Mouse (Mus musculus): ENCODE results near the gene Grid1. TPM values are rescaled to one million over a fixed set of nuclear protein-coding genes. Genes with fewer than 3 reads are reported as not detected.
A peak's percentile ranks its signal among the peaks of the same experiment; 100 is the strongest.

Gene Grid1
- polyA plus RNA-seq, 1 experiment from 2014 or later: 7.1 TPM

GRCm38 (mm10) chr14:34933197-34933596 is 113.3 kb downstream of the Grid1 start:
- H3K4me1 ChIP-seq (replicated peaks): peaks cover 40% of the 10 kb centered on the region
- no peak overlapping the region for H3K9ac ChIP-seq
- no peak overlapping the region for H3K27ac ChIP-seq (replicated peaks)
- H3K9me3 ChIP-seq: no peaks in the 10 kb centered on the region
- 30% methylated on average over 4 of the region's 4 CpGs for WGBS
- H3K4me3 ChIP-seq: no peak overlapping the region
- ATAC-seq (ENCODE audit: low FRiP score, low read depth): peak; percentile 70
- no peaks in the 10 kb centered on the region for H3K36me3 ChIP-seq
- no peak overlapping the region for H3K4me2 ChIP-seq
- no peaks in the 10 kb centered on the region for H3K27me3 ChIP-seq

- no peaks in the 10 kb centered on the region for H3K27me3 ChIP-seq
- H3K27ac ChIP-seq (replicated peaks): no peak overlapping the region
- H3K4me1 ChIP-seq (replicated peaks): peaks cover 37% of the 10 kb centered on the region
- 32% methylated on average over 13 of the region's 13 CpGs for WGBS
- H3K9me3 ChIP-seq: no peaks in the 10 kb centered on the region
- H3K4me2 ChIP-seq: peak overlapping the region; percentile 22; the same call in 1 of the 2 replicates
- H3K4me3 ChIP-seq: no peak overlapping the region
- no peaks in the 10 kb centered on the region for H3K36me3 ChIP-seq
- no peak overlapping the region for H3K9ac ChIP-seq
- ATAC-seq (ENCODE audit: low FRiP score, low read depth): peak; percentile 31; the same call in 1 of the 2 replicates
Measured at GRCm38 (mm10) chr14:34936192-34936770, 116.4 kb downstream of the Grid1 start.

GRCm38 (mm10) chr14:34944390-34944979 is 124.6 kb downstream of the Grid1 start:
- no peak for ATAC-seq (ENCODE audit: low FRiP score, low read depth)
- Histone ChIP-seq H3K27me3 (no peaks in the 10 kb centered on the region), H3K9ac (no peak overlapping the region), H3K4me3 (no peak overlapping the region), H3K27ac (replicated peaks) (no peak overlapping the region), H3K36me3 (no peaks in the 10 kb centered on the region), H3K4me2 (no peak overlapping the region), H3K4me1 (replicated peaks) (peaks cover 18% of the 10 kb centered on the region), H3K9me3 (no peaks in the 10 kb centered on the region)
- 73% methylated on average over 14 of the region's 14 CpGs for WGBS

GRCm38 (mm10) chr14:34945471-34946313 is 125.8 kb downstream of the Grid1 start:
- 81% methylated on average over 17 of the region's 17 CpGs for WGBS
- Histone ChIP-seq H3K4me2 (no peak overlapping the region), H3K4me1 (replicated peaks) (peaks cover 15% of the 10 kb centered on the region), H3K9ac (no peak overlapping the region), H3K36me3 (no peaks in the 10 kb centered on the region), H3K27ac (replicated peaks) (0 out of 2 replicates have a peak overlapping the region, but pooled peaks have one; percentile 14), H3K9me3 (no peaks in the 10 kb centered on the region), H3K27me3 (no peaks in the 10 kb centered on the region), H3K4me3 (no peak overlapping the region)
- ATAC-seq (ENCODE audit: low FRiP score, low read depth): peak; percentile 57

- peak; percentile 20; the same call in 1 of the 2 replicates for ATAC-seq (ENCODE audit: low FRiP score, low read depth)
- Histone ChIP-seq H3K9ac (no peak overlapping the region), H3K27me3 (no peaks in the 10 kb centered on the region), H3K9me3 (no peaks in the 10 kb centered on the region), H3K4me3 (no peak overlapping the region), H3K27ac (replicated peaks) (0 out of 2 replicates have a peak overlapping the region, but pooled peaks have one; percentile 17), H3K36me3 (no peaks in the 10 kb centered on the region), H3K4me2 (no peak overlapping the region), H3K4me1 (replicated peaks) (peaks cover 15% of the 10 kb centered on the region)
- WGBS: 59% methylated on average over 2 of the region's 2 CpGs
Measured at GRCm38 (mm10) chr14:34946314-34946583, 126.3 kb downstream of the Grid1 start.

GRCm38 (mm10) chr14:34948249-34948648 is 128.3 kb downstream of the Grid1 start:
- H3K9me3 ChIP-seq: no peaks in the 10 kb centered on the region
- H3K4me1 ChIP-seq (replicated peaks): peaks cover 15% of the 10 kb centered on the region
- no peak overlapping the region for H3K27ac ChIP-seq (replicated peaks)
- H3K4me3 ChIP-seq: no peak overlapping the region
- no peak for ATAC-seq (ENCODE audit: low FRiP score, low read depth)
- no peaks in the 10 kb centered on the region for H3K36me3 ChIP-seq
- 81% methylated on average over 6 of the region's 6 CpGs for WGBS
- no peak overlapping the region for H3K9ac ChIP-seq
- no peak overlapping the region for H3K4me2 ChIP-seq
- no peaks in the 10 kb centered on the region for H3K27me3 ChIP-seq

- no peak overlapping the region for H3K9ac ChIP-seq
- WGBS: 66% methylated on average over 3 of the region's 3 CpGs
Measured at GRCm38 (mm10) chr14:34952311-34952710, 132.4 kb downstream of the Grid1 start.

GRCm38 (mm10) chr14:34953566-34953965 is 133.7 kb downstream of the Grid1 start:
- ATAC-seq (ENCODE audit: low FRiP score, low read depth): no peak
- Histone ChIP-seq H3K9ac (no peak overlapping the region), H3K9me3 (no peaks in the 10 kb centered on the region), H3K27me3 (no peaks in the 10 kb centered on the region), H3K4me1 (replicated peaks) (no peaks in the 10 kb centered on the region), H3K4me3 (no peak overlapping the region), H3K4me2 (no peak overlapping the region), H3K36me3 (no peaks in the 10 kb centered on the region), H3K27ac (replicated peaks) (no peak overlapping the region)
- WGBS: 71% methylated on average over 9 of the region's 9 CpGs

More at GRCm38 (mm10) chr14:34952311-34952710, 132.4 kb downstream of the Grid1 start:
- Histone ChIP-seq H3K36me3 (no peaks in the 10 kb centered on the region), H3K4me2 (no peak overlapping the region), H3K4me1 (replicated peaks) (no peaks in the 10 kb centered on the region), H3K4me3 (no peak overlapping the region), H3K27ac (replicated peaks) (no peak overlapping the region), H3K27me3 (no peaks in the 10 kb centered on the region), H3K9me3 (no peaks in the 10 kb centered on the region)
- ATAC-seq (ENCODE audit: low FRiP score, low read depth): no peak

- H3K4me2 ChIP-seq: no peak overlapping the region
Measured at GRCm38 (mm10) chr14:34955689-34956088, 135.8 kb downstream of the Grid1 start.

GRCm38 (mm10) chr14:34960227-34960626 is 140.3 kb downstream of the Grid1 start:
- H3K4me1 ChIP-seq (replicated peaks): 0 out of 2 replicates have a peak, but pooled peaks cover 5% of the 10 kb centered on the region
- peak; percentile 25; the same call in 1 of the 2 replicates for ATAC-seq (ENCODE audit: low FRiP score, low read depth)
- no peak overlapping the region for H3K4me2 ChIP-seq
- no peak overlapping the region for H3K27ac ChIP-seq (replicated peaks)
- H3K9me3 ChIP-seq: no peaks in the 10 kb centered on the region
- no peak overlapping the region for H3K9ac ChIP-seq
- H3K4me3 ChIP-seq: no peak overlapping the region
- H3K27me3 ChIP-seq: no peaks in the 10 kb centered on the region
- WGBS: 57% methylated on average over 6 of the region's 6 CpGs
- H3K36me3 ChIP-seq: no peaks in the 10 kb centered on the region

More at GRCm38 (mm10) chr14:34955689-34956088, 135.8 kb downstream of the Grid1 start:
- no peaks in the 10 kb centered on the region for H3K36me3 ChIP-seq
- ATAC-seq (ENCODE audit: low FRiP score, low read depth): no peak
- H3K27me3 ChIP-seq: no peaks in the 10 kb centered on the region
- no peak overlapping the region for H3K9ac ChIP-seq
- H3K4me1 ChIP-seq (replicated peaks): no peaks in the 10 kb centered on the region
- no peaks in the 10 kb centered on the region for H3K9me3 ChIP-seq
- 98% methylated on average over 1 of the region's 1 CpGs for WGBS
- no peak overlapping the region for H3K4me3 ChIP-seq
- H3K27ac ChIP-seq (replicated peaks): no peak overlapping the region

- 56% methylated on average over 4 of the region's 4 CpGs for WGBS
- Histone ChIP-seq H3K36me3 (no peaks in the 10 kb centered on the region), H3K4me2 (no peak overlapping the region), H3K27ac (replicated peaks) (no peak overlapping the region; the same call in 1 of the 2 replicates), H3K4me1 (replicated peaks) (0 out of 2 replicates have a peak, but pooled peaks cover 5% of the 10 kb centered on the region), H3K9me3 (no peaks in the 10 kb centered on the region), H3K9ac (no peak overlapping the region), H3K4me3 (no peak overlapping the region), H3K27me3 (no peaks in the 10 kb centered on the region)
- ATAC-seq (ENCODE audit: low FRiP score, low read depth): peak; percentile 49; the same call in 1 of the 2 replicates
Measured at GRCm38 (mm10) chr14:34963616-34964168, 143.8 kb downstream of the Grid1 start.
